Mouse (Mus musculus) thymus, adult 2 months (tissue): ENCODE measurements around the gene Myo5a. TPM values are rescaled to one million over a fixed set of nuclear protein-coding genes. Genes with fewer than 3 reads are reported as not detected.

Experiments
- DNase-seq: peaks from one replicate; pipeline ENCODE4 v3.0.0; 2021
- H3K27ac ChIP-seq: fragments of 200-500 bp; 2 replicates; pipeline ENCODE4 v1.5.1; 2012; ENCODE audit warnings: low read length, control low read depth; ENCODE audit not compliant: control insufficient read depth, insufficient read depth
- H3K27me3 ChIP-seq: fragments of 200-500 bp; 2 replicates; pipeline ENCODE4 v1.6.1; 2012; ENCODE audit warnings: mild to moderate bottlenecking, low read length, moderate library complexity, mixed read lengths; ENCODE audit not compliant: control insufficient read depth, insufficient read depth
- H3K36me3 ChIP-seq: fragments of 200-500 bp; 2 replicates; pipeline ENCODE4 v1.6.1; 2012; ENCODE audit warnings: mild to moderate bottlenecking, low read length, moderate library complexity; ENCODE audit not compliant: control insufficient read depth, insufficient read depth
- H3K4me1 ChIP-seq: fragments of 200-500 bp; replicated peaks from 2 replicates; pipeline ENCODE4 v1.6.1; 2012; ENCODE audit warnings: low read length; ENCODE audit not compliant: control insufficient read depth, insufficient read depth
- H3K4me3 ChIP-seq: fragments of 200-500 bp; 2 replicates; pipeline ENCODE4 v1.5.1; 2012; ENCODE audit warnings: mild to moderate bottlenecking, low read length, control low read depth, moderate library complexity; ENCODE audit not compliant: control insufficient read depth, insufficient read depth
- CTCF ChIP-seq: fragments of 200-500 bp; IDR thresholded peaks from 2 replicates; pipeline ENCODE4 v1.5.1; 2012; ENCODE audit warnings: mild to moderate bottlenecking, control low read depth, low read length, moderate library complexity, borderline replicate concordance; ENCODE audit not compliant: control insufficient read depth, poor library complexity, insufficient read depth; ENCODE audit errors: extremely low read depth
- POLR2A ChIP-seq: fragments of 200-500 bp; IDR thresholded peaks from 2 replicates; pipeline ENCODE4 v1.6.1; 2012; ENCODE audit warnings: mild to moderate bottlenecking, low read length, control low read depth, moderate library complexity; ENCODE audit not compliant: control insufficient read depth, poor library complexity, insufficient read depth; ENCODE audit errors: extremely low read depth
- WGBS: fragments of 180-500 bp; shearing (Covaris S2); methylation state at CpG from one replicate; pipeline ENCODE4 v1.1.7; 2018; 5-methylcytosine and 5-hydroxymethylcytosine counted together
- polyA plus RNA-seq: library from polyadenylated mRNA; depleted of rRNA; stranded (reverse); fragments of >200 nt; gene quantifications from 2 replicates; pipeline ENCODE4 v1.2.3, GENCODE M21; 2012

Myo5a gene
- polyA plus RNA-seq, 1 experiment: 8.3 TPM

DNA sequence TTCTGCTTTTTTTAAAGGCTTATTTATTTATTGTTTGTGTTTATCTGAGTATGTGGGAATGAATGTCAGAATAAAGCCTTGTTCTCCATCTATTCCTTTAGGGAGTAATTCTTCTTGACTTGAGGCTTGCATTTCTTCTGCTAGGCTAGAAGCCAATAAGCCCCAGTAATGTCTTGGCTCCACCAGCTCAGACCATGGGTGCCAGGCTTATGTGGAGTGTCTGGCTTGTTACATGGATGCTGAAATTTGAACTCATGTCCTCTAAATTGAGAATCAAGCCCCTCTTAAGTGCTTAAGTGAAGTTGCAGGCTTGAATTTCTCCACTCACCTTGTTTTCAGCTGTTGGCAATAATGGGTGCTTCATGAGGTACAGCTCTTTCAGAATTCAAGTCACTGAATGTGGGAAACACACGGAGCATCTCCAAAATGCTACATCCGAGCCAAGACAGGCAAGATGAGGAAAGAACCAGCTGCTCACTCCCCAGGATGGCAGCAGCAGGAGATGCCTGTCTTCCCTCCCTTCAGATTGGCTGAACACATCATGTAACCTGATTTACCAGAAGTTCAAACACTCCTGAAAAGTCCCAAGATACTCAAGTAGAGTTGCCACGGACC, 116.9 kb downstream of the Myo5a start:
- TF ChIP-seq CTCF (no peak), POLR2A (no peak)
- Histone ChIP-seq H3K4me1 (no peaks in the 10 kb centered on the region), H3K27ac (no peak overlapping the region), H3K27me3 (no peaks in the 10 kb centered on the region), H3K36me3 (no peaks in the 10 kb centered on the region), H3K4me3 (no peak overlapping the region)
- WGBS: 97% methylated on average over 3 of the region's 3 CpGs
- no peak for DNase-seq

DNA sequence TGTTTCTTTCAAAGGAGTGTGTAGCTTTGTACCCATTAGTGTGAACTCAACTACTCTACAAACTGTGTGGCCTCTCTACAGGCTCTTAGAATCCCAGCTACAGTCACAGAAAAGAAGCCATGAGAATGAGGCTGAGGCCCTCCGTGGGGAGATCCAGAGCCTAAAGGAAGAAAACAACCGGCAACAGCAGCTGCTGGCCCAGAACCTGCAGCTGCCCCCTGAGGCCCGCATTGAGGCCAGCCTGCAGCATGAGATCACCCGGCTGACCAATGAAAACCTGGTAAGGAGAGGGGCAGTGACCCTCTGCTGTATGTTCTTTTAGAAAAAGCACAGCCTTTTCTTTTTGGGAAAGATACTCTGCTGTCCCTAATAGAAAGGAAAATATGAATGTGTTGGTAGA, 123.0 kb downstream of the Myo5a start:
- DNase-seq: no peak
- H3K4me1 ChIP-seq: no peaks in the 10 kb centered on the region
- 91% methylated on average over 4 of the region's 4 CpGs for WGBS

DNA sequence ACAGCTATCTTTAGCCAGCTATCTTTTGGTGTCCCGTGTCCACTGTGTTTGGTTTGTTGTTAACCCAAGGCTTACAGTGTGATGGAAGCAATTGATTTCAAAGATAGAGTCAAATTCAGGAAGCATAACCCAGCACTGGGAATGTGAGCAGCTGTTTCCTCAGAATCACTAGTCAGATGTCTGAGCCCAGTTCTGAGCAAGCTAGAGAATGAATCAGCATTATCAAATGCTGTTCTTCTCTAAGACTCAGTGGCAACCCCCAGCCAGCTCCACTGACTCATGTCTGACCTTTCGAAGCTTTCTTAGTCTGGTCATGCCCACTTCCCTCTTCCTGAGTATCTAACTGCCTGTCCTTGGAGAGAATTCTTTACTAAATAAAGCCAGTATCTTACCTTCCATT, 125.5 kb downstream of the Myo5a start:
- Histone ChIP-seq H3K36me3 (no peaks in the 10 kb centered on the region), H3K27me3 (no peaks in the 10 kb centered on the region), H3K4me1 (no peaks in the 10 kb centered on the region), H3K4me3 (no peak overlapping the region), H3K27ac (no peak overlapping the region)
- 34% methylated on average over 2 of the region's 2 CpGs for WGBS
- TF ChIP-seq POLR2A: no peak
- no peak for TF ChIP-seq CTCF
- DNase-seq: no peak

More for the DNA sequence above, 123.0 kb downstream of the Myo5a start:
- Histone ChIP-seq H3K27ac (no peak overlapping the region), H3K4me3 (no peak overlapping the region), H3K36me3 (no peaks in the 10 kb centered on the region), H3K27me3 (no peaks in the 10 kb centered on the region)
- no peak for TF ChIP-seq CTCF

DNA sequence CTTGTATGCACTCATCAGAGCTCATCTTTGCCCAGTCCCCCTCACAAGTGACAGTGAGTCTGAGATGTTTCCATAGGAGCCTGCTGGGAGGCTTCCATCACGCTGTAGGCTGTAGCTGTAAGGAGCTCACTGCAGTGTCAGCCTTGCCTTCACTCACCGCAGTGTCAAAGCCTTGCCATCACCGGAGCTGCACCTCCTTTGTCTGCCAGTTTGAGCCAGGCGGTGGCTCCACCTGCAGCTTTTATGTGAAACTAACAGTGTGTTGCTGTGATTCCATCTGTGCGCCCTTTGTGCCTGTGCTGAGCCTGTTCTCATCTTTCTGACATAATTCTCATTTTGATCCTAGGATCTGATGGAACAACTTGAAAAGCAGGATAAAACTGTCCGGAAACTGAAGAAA, 126.5 kb downstream of the Myo5a start:
- H3K27me3 ChIP-seq: no peaks in the 10 kb centered on the region
- TF ChIP-seq POLR2A (no peak), CTCF (no peak)
- WGBS: 88% methylated on average over 6 of the region's 6 CpGs
- H3K4me1 ChIP-seq: no peaks in the 10 kb centered on the region
- DNase-seq: no peak
- no peak overlapping the region for H3K4me3 ChIP-seq
- H3K27ac ChIP-seq: no peak overlapping the region
- no peaks in the 10 kb centered on the region for H3K36me3 ChIP-seq

DNA sequence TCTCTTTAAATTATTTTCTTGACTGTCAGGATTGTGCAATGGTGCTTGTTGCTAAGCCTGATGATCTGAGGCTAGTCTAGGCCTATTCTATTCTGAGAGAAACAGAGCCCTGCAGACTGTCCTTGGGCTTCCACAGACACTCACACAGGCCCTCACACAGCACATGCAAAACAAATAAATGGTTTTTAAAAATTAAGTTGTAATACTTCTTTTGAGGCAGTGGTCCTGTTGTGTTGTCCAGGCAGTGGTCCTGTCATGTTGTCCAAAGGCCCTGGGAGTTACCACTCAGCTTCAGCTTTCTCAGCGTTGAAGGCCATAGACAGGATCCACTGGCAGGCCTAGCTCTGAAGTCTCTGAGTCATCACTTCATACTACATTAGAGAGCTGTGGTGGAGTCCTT, 130.7 kb downstream of the Myo5a start:
- no peak overlapping the region for H3K4me3 ChIP-seq
- H3K36me3 ChIP-seq: no peaks in the 10 kb centered on the region
- no peak for TF ChIP-seq POLR2A
- TF ChIP-seq CTCF: no peak
- H3K27me3 ChIP-seq: no peaks in the 10 kb centered on the region
- no peak for DNase-seq
- WGBS: 100% methylated on average over 1 of the region's 1 CpGs
- no peaks in the 10 kb centered on the region for H3K4me1 ChIP-seq
- no peak overlapping the region for H3K27ac ChIP-seq

DNA sequence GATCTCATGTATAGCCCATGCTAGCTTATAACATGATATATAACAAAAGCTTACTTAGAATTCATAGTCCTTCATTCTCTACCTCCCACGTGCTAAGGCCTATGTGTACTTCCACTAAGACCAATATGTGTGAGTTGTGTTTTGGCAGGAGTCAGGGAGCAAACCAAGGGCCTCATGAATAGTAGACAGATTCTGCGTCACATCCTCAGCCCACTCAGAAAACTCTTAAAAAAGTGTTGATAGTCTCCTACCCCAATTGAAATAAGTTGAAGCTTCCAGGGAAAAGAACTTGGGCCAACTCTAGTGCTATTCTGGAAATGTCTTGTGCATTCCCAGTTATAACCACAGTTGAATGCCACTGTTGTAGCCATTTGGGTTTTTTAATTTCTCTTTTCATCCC, 131.2 kb downstream of the Myo5a start:
- H3K27me3 ChIP-seq: no peaks in the 10 kb centered on the region
- H3K4me3 ChIP-seq: no peak overlapping the region
- 95% methylated on average over 2 of the region's 2 CpGs for WGBS
- no peaks in the 10 kb centered on the region for H3K36me3 ChIP-seq
- no peak for DNase-seq
- H3K27ac ChIP-seq: no peak overlapping the region
- TF ChIP-seq POLR2A (no peak), CTCF (no peak)
- H3K4me1 ChIP-seq: no peaks in the 10 kb centered on the region

DNA sequence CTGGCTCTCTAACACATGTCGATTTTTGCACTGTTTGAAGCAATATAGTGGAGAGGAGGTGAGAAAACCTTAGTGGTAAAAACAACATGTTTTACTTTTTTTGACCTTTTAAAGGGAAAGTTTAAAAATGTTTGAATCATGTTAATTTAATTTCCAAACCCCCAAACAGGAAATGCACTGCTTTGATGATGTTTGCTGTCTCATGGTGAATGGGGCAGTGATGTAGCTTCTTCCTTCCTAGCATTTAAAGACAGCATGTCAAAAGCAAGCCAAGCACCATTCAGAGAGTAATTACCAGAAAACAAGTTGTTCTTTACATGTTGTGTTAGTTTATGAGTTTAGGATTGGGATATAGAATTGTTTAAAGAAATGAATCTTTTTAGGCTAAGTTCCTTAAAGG, 138.4 kb downstream of the Myo5a start:
- no peak for TF ChIP-seq POLR2A
- no peak for TF ChIP-seq CTCF
- DNase-seq: no peak
- H3K4me3 ChIP-seq: no peak overlapping the region
- H3K4me1 ChIP-seq: no peaks in the 10 kb centered on the region
- 87% methylated on average over 1 of the region's 1 CpGs for WGBS
- no peak overlapping the region for H3K27ac ChIP-seq
- no peaks in the 10 kb centered on the region for H3K36me3 ChIP-seq
- no peaks in the 10 kb centered on the region for H3K27me3 ChIP-seq
